Comparison of ENCODE assay signal across 36 mouse cellular contexts in the genomic region with DNA sequence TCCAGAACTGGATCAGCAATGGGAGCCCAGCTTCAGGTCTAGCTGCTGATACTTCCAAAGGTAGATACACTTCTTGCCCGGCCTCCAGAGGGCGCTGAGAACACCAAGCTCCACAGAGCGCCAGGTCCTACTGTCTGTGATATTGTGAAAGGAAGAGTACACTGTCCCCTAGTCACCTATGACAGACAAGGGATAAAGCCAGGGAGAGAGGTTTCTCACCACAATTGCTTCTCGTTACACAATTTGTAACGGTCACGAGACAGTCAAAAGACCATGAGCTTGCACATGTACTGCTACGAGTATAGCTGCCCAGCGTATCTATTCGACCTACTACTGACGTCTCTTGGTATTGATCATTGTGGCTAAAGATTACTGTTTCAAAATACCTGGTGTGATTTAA. TPM values are rescaled to one million over a fixed set of nuclear protein-coding genes. Genes with fewer than 3 reads are reported as not detected.
DNase-seq lines count a peak whose midpoint lies in the region; ATAC-seq and TF ChIP-seq lines count a peak whose summit lies in the region.
"Had no signal": no experiment of that assay in that cellular context is flagged by ENCODE, and none has a peak within 500 bp of the region (broad histone marks: within the 10 kb centered on the region; RNA-seq: fewer than 3 reads in every experiment).

No protein-coding gene starts in this region.

- H3K9me3 ChIP-seq in forebrain, postnatal 0 days (ENCODE audit: low read length), result no peaks in the 10 kb centered on the region
- no peaks in the 10 kb centered on the region for H3K9me3 ChIP-seq in forebrain, embryonic 14.5 days (replicated peaks; ENCODE audit: control insufficient read depth, low read length)
- no peaks in the 10 kb centered on the region for H3K9me3 ChIP-seq in liver, embryonic 14.5 days (ENCODE audit: control insufficient read depth, low read length)
- H3K9me3 ChIP-seq: embryonic facial prominence, embryonic 10.5 days; embryonic facial prominence, embryonic 15.5 days; forebrain, embryonic 12.5 days; heart, embryonic 12.5 days; hindbrain, embryonic 10.5 days; hindbrain, embryonic 15.5 days; limb, embryonic 12.5 days; liver, embryonic 15.5 days; lung, embryonic 15.5 days; neural tube, embryonic 13.5 days had no signal

- H3K27ac ChIP-seq in forebrain, postnatal 0 days (ENCODE audit: low read depth, low read length), result no peak overlapping the region
- H3K27ac ChIP-seq in forebrain, embryonic 14.5 days (ENCODE audit: low read depth, low read length), result no peak overlapping the region
- H3K27ac ChIP-seq in liver, embryonic 14.5 days, result no peak overlapping the region
- H3K27ac ChIP-seq: embryonic facial prominence, embryonic 10.5 days; embryonic facial prominence, embryonic 15.5 days; forebrain, embryonic 12.5 days; hindbrain, embryonic 10.5 days; hindbrain, embryonic 15.5 days; limb, embryonic 12.5 days; liver, embryonic 15.5 days; lung, embryonic 15.5 days; neural tube, embryonic 13.5 days had no signal

- peak; percentile 26; the same call in 1 of the 2 replicates for TF ChIP-seq CTCF in forebrain, postnatal 0 days (IDR thresholded peaks at IDR 0.05; ENCODE audit: low read depth)
- TF ChIP-seq CTCF in liver, embryonic 14.5 days (IDR thresholded peaks at IDR 0.05; ENCODE audit: low read depth), result peak; percentile 48

- H3K4me1 ChIP-seq in forebrain, postnatal 0 days (ENCODE audit: insufficient read depth), result no peaks in the 10 kb centered on the region
- no peaks in the 10 kb centered on the region for H3K4me1 ChIP-seq in forebrain, embryonic 14.5 days (ENCODE audit: control insufficient read depth, insufficient read depth, low read length)
- peaks cover 5 to 11% of the 10 kb centered on the region in 2 experiments for H3K4me1 ChIP-seq in liver, embryonic 14.5 days (replicated peaks; ENCODE audit: control insufficient read depth in 2 of 2, insufficient read depth in 2 of 2, low read length in 1 of 2)
- H3K4me1 ChIP-seq: embryonic facial prominence, embryonic 10.5 days; embryonic facial prominence, embryonic 15.5 days; forebrain, embryonic 12.5 days; hindbrain, embryonic 15.5 days; lung, embryonic 15.5 days; neural tube, embryonic 13.5 days had no signal

- no peak for ATAC-seq in forebrain, postnatal 0 days
- ATAC-seq in forebrain, embryonic 14.5 days, result no peak
- ATAC-seq in liver, embryonic 14.5 days (ENCODE audit: insufficient read depth), result no peak
- peak; percentile 85 for ATAC-seq in granulocyte monocyte progenitor cell, adult 5-6 weeks (replicated peaks; ENCODE audit: poor library complexity, severe bottlenecking)
- ATAC-seq: inflammation-experienced regulatory T-cells, adult 6 months; Patski had no signal

- H3K4me2 ChIP-seq in forebrain, postnatal 0 days (ENCODE audit: low read depth), result no peak overlapping the region
- no peak overlapping the region for H3K4me2 ChIP-seq in forebrain, embryonic 14.5 days (ENCODE audit: low read length)
- H3K4me2 ChIP-seq in liver, embryonic 14.5 days (ENCODE audit: low read depth), result no peak overlapping the region
- H3K4me2 ChIP-seq: embryonic facial prominence, embryonic 15.5 days; forebrain, embryonic 12.5 days; heart, embryonic 12.5 days; hindbrain, embryonic 15.5 days; limb, embryonic 12.5 days; liver, embryonic 15.5 days; lung, embryonic 15.5 days; midbrain, embryonic 11.5 days; neural tube, embryonic 13.5 days had no signal

- TF ChIP-seq EP300 in liver, embryonic 14.5 days (IDR thresholded peaks at IDR 0.05; ENCODE audit: low read depth), result no peak

- no peak overlapping the region for H3K4me3 ChIP-seq in forebrain, postnatal 0 days (ENCODE audit: low read depth, low read length)
- H3K4me3 ChIP-seq in forebrain, embryonic 14.5 days (ENCODE audit: low read depth, low read length), result no peak overlapping the region
- no peak overlapping the region for H3K4me3 ChIP-seq in liver, embryonic 14.5 days (ENCODE audit: insufficient read depth in 1 of 2, low read depth in 2 of 2, low read length in 2 of 2)
- H3K4me3 ChIP-seq: embryonic facial prominence, embryonic 10.5 days; embryonic facial prominence, embryonic 15.5 days; forebrain, embryonic 12.5 days; heart, embryonic 12.5 days; hindbrain, embryonic 10.5 days; hindbrain, embryonic 15.5 days; limb, embryonic 12.5 days; liver, embryonic 15.5 days; lung, embryonic 15.5 days; neural tube, embryonic 13.5 days had no signal

- 95% methylated on average over 10 of the region's 10 CpGs for WGBS in forebrain, postnatal 0 days
- 98% methylated on average over 10 of the region's 10 CpGs for WGBS in forebrain, embryonic 14.5 days
- 71% methylated on average over 10 of the region's 10 CpGs for WGBS in liver, embryonic 14.5 days (ENCODE audit: insufficient replicate concordance)

- no peak overlapping the region for H3K9ac ChIP-seq in forebrain, postnatal 0 days
- no peak overlapping the region for H3K9ac ChIP-seq in forebrain, embryonic 14.5 days (ENCODE audit: low read length)
- no peak overlapping the region for H3K9ac ChIP-seq in liver, embryonic 14.5 days (replicated peaks)
- H3K9ac ChIP-seq: embryonic facial prominence, embryonic 15.5 days; forebrain, embryonic 12.5 days; heart, embryonic 12.5 days; hindbrain, embryonic 15.5 days; limb, embryonic 12.5 days; liver, embryonic 15.5 days; lung, embryonic 15.5 days; neural tube, embryonic 13.5 days had no signal

- no peaks in the 10 kb centered on the region for H3K27me3 ChIP-seq in forebrain, postnatal 0 days (ENCODE audit: insufficient read depth, low read length)
- no peaks in the 10 kb centered on the region for H3K27me3 ChIP-seq in forebrain, embryonic 14.5 days (replicated peaks; ENCODE audit: control insufficient read depth, insufficient read depth, low read length)
- no peaks in the 10 kb centered on the region for H3K27me3 ChIP-seq in liver, embryonic 14.5 days (ENCODE audit: control insufficient read depth, insufficient read depth, low read length)
- H3K27me3 ChIP-seq: embryonic facial prominence, embryonic 15.5 days; forebrain, embryonic 12.5 days; hindbrain, embryonic 15.5 days; limb, embryonic 12.5 days; liver, embryonic 15.5 days; lung, embryonic 15.5 days; neural tube, embryonic 13.5 days had no signal

- no peak for DNase-seq in forebrain, postnatal 0 days
- DNase-seq in forebrain, embryonic 14.5 days (ENCODE audit: low spot score), result no peak
- DNase-seq in liver, embryonic 14.5 days (ENCODE audit: low read depth in 3 of 3, low spot score in 3 of 3), result no peak
- DNase-seq in liver, result no peak
- peak; percentile 3 for DNase-seq in 416B (ENCODE audit: low read depth)
- DNase-seq in urinary bladder, adult 18-20 months (ENCODE audit: low spot score in 2 of 2), result no peak
- DNase-seq in heart, adult 9 months (ENCODE audit: low spot score in 2 of 2), result no peak
- DNase-seq: adrenal gland, postnatal 25 days; cerebellum, adult 2 months; cerebellum, postnatal 14 days; gastrocnemius, postnatal 25 days; heart, adult 18-20 months; kidney, adult 2 months; kidney, postnatal 36 days; layer of hippocampus, postnatal 36 days; thymus, postnatal 4 days had no signal

- H3K36me3 ChIP-seq in forebrain, postnatal 0 days (ENCODE audit: insufficient read depth), result peaks cover 93% of the 10 kb centered on the region
- H3K36me3 ChIP-seq in forebrain, embryonic 14.5 days (ENCODE audit: control insufficient read depth, insufficient read depth, low read length), result peaks cover 96% of the 10 kb centered on the region
- H3K36me3 ChIP-seq in liver, embryonic 14.5 days (replicated peaks; ENCODE audit: control insufficient read depth, insufficient read depth, low read depth), result no peaks in the 10 kb centered on the region
- H3K36me3 ChIP-seq: embryonic facial prominence, embryonic 15.5 days; heart, embryonic 12.5 days; limb, embryonic 12.5 days; liver, embryonic 15.5 days; lung, embryonic 15.5 days had no signal

RNA-seq across cellular contexts. Expression of gene Aqp12, which starts 23.3 kb away (rescaled TPM):
- total RNA-seq in forebrain, postnatal 0 days (2014; rRNA removed), result not detected in 2 replicates
- not detected in 2 replicates for polyA plus RNA-seq in forebrain, postnatal 0 days (2015; fragmentation: Nextera tagmentation; extraction: Ambion mirVana)
- polyA plus RNA-seq in forebrain, embryonic 14.5 days (2014; fragmentation: Nextera tagmentation; extraction: Ambion mirVana), result not detected in 2 replicates
- not detected in 2 replicates for polyA plus RNA-seq in liver, embryonic 14.5 days (2012; rRNA removed)
- polyA plus RNA-seq in liver, embryonic 14.5 days (2014; fragmentation: Nextera tagmentation; extraction: Ambion mirVana), result not detected in 2 replicates
- total RNA-seq in granulocyte monocyte progenitor cell, adult 5-6 weeks (2014; fragmentation: Nextera tagmentation), result not detected in 2 replicates
- not detected in 2 replicates for total RNA-seq in granulocyte monocyte progenitor cell, adult 5-6 weeks (2017)
- total RNA-seq: adrenal gland, postnatal 25 days; gastrocnemius, postnatal 25 days; heart, adult 18-20 months; layer of hippocampus, adult 8-10 months; layer of hippocampus, postnatal 36 days; left cerebral cortex, postnatal 10 days; MEL had no signal
- polyA plus RNA-seq: cerebellum, adult 2 months; embryonic facial prominence, embryonic 10.5 days; embryonic facial prominence, embryonic 15.5 days; forebrain, embryonic 12.5 days; heart, embryonic 12.5 days; heart, postnatal 0 days; hindbrain, embryonic 10.5 days; hindbrain, embryonic 15.5 days; inflammation-experienced regulatory T-cells, adult 6 months; kidney, adult 2 months; kidney, embryonic 16.5 days; limb, embryonic 12.5 days; liver, embryonic 15.5 days; lung, embryonic 15.5 days; midbrain, embryonic 11.5 days; neural tube, embryonic 13.5 days; Patski; thymus, postnatal 0 days had no signal
